Mouse (Mus musculus): ENCODE measurements at regions not wholly inside any gene's neighbourhood (a gene's known extent, or its start where the extent isn't known, plus 50 kb on each side); places are given as distances from the start of the nearest gene placed in this dataset.

GRCm38 (mm10) chr9:41604916-41605315, 443.4 kb upstream of the Ubash3b start:
- no peak overlapping the region for H3K27ac ChIP-seq (ENCODE audit: control insufficient read depth, insufficient read depth, low read depth, low read length)
- H3K27me3 ChIP-seq (ENCODE audit: control insufficient read depth, insufficient read depth, low read length) = no peaks in the 10 kb centered on the region
- no peaks in the 10 kb centered on the region for H3K4me1 ChIP-seq (ENCODE audit: control insufficient read depth, insufficient read depth, low read length)
- H3K36me3 ChIP-seq (ENCODE audit: control insufficient read depth, insufficient read depth, low read length) = no peaks in the 10 kb centered on the region
- no peak overlapping the region for H3K4me3 ChIP-seq (ENCODE audit: control insufficient read depth, low read depth, low read length)
- TF ChIP-seq CTCF (IDR thresholded peaks at IDR 0.05; ENCODE audit: control insufficient read depth, insufficient read depth, insufficient replicate concordance, low read depth, low read length) (no peak), POLR2A (IDR thresholded peaks at IDR 0.05; ENCODE audit: control insufficient read depth, low read depth, low read length) (no peak)

- Histone ChIP-seq H3K27me3 (ENCODE audit: control insufficient read depth, insufficient read depth, low read length) (no peaks in the 10 kb centered on the region), H3K36me3 (ENCODE audit: control insufficient read depth, insufficient read depth, low read length) (no peaks in the 10 kb centered on the region), H3K4me1 (ENCODE audit: control insufficient read depth, insufficient read depth, low read length) (no peaks in the 10 kb centered on the region), H3K4me3 (ENCODE audit: control insufficient read depth, low read depth, low read length) (no peak overlapping the region), H3K27ac (ENCODE audit: control insufficient read depth, insufficient read depth, low read depth, low read length) (no peak overlapping the region)
- TF ChIP-seq POLR2A (IDR thresholded peaks at IDR 0.05; ENCODE audit: control insufficient read depth, low read depth, low read length) = no peak
- TF ChIP-seq CTCF (IDR thresholded peaks at IDR 0.05; ENCODE audit: control insufficient read depth, insufficient read depth, insufficient replicate concordance, low read depth, low read length) = no peak
Measured at GRCm38 (mm10) chr9:41600778-41601177, 439.3 kb upstream of the Ubash3b start.

GRCm38 (mm10) chr9:41599874-41600273, 438.4 kb upstream of the Ubash3b start:
- H3K4me1 ChIP-seq (ENCODE audit: control insufficient read depth, insufficient read depth, low read length) = no peaks in the 10 kb centered on the region; the same call in 1 of the 2 replicates
- no peak overlapping the region for H3K4me3 ChIP-seq (ENCODE audit: control insufficient read depth, low read depth, low read length)
- H3K27me3 ChIP-seq (ENCODE audit: control insufficient read depth, insufficient read depth, low read length) = no peaks in the 10 kb centered on the region
- H3K27ac ChIP-seq (ENCODE audit: control insufficient read depth, insufficient read depth, low read depth, low read length) = no peak overlapping the region
- TF ChIP-seq POLR2A (IDR thresholded peaks at IDR 0.05; ENCODE audit: control insufficient read depth, low read depth, low read length) = no peak
- no peak for TF ChIP-seq CTCF (IDR thresholded peaks at IDR 0.05; ENCODE audit: control insufficient read depth, insufficient read depth, insufficient replicate concordance, low read depth, low read length)
- no peaks in the 10 kb centered on the region for H3K36me3 ChIP-seq (ENCODE audit: control insufficient read depth, insufficient read depth, low read length)

- Histone ChIP-seq H3K27me3 (ENCODE audit: control insufficient read depth, insufficient read depth, low read length) (no peaks in the 10 kb centered on the region), H3K4me3 (ENCODE audit: control insufficient read depth, low read depth, low read length) (no peak overlapping the region), H3K36me3 (ENCODE audit: control insufficient read depth, insufficient read depth, low read length) (no peaks in the 10 kb centered on the region), H3K4me1 (ENCODE audit: control insufficient read depth, insufficient read depth, low read length) (no peaks in the 10 kb centered on the region; the same call in 1 of the 2 replicates), H3K27ac (ENCODE audit: control insufficient read depth, insufficient read depth, low read depth, low read length) (no peak overlapping the region)
- TF ChIP-seq CTCF (IDR thresholded peaks at IDR 0.05; ENCODE audit: control insufficient read depth, insufficient read depth, insufficient replicate concordance, low read depth, low read length) (no peak), POLR2A (IDR thresholded peaks at IDR 0.05; ENCODE audit: control insufficient read depth, low read depth, low read length) (no peak)
Measured at GRCm38 (mm10) chr9:41595749-41596148, 434.3 kb upstream of the Ubash3b start.

- H3K4me3 ChIP-seq (ENCODE audit: control insufficient read depth, low read depth, low read length) = no peak overlapping the region
- TF ChIP-seq CTCF (IDR thresholded peaks at IDR 0.05; ENCODE audit: control insufficient read depth, insufficient read depth, insufficient replicate concordance, low read depth, low read length) (no peak), POLR2A (IDR thresholded peaks at IDR 0.05; ENCODE audit: control insufficient read depth, low read depth, low read length) (no peak)
- H3K36me3 ChIP-seq (ENCODE audit: control insufficient read depth, insufficient read depth, low read length) = no peaks in the 10 kb centered on the region
- H3K27me3 ChIP-seq (ENCODE audit: control insufficient read depth, insufficient read depth, low read length) = no peaks in the 10 kb centered on the region
- no peak overlapping the region for H3K27ac ChIP-seq (ENCODE audit: control insufficient read depth, insufficient read depth, low read depth, low read length)
- no peaks in the 10 kb centered on the region; the same call in 1 of the 2 replicates for H3K4me1 ChIP-seq (ENCODE audit: control insufficient read depth, insufficient read depth, low read length)
Measured at GRCm38 (mm10) chr9:41593998-41594397, 432.5 kb upstream of the Ubash3b start.

GRCm38 (mm10) chr9:41592900-41593690, 431.6 kb upstream of the Ubash3b start:
- H3K4me3 ChIP-seq (ENCODE audit: control insufficient read depth, low read depth, low read length) = no peak overlapping the region
- no peaks in the 10 kb centered on the region; the same call in 1 of the 2 replicates for H3K4me1 ChIP-seq (ENCODE audit: control insufficient read depth, insufficient read depth, low read length)
- H3K27ac ChIP-seq (ENCODE audit: control insufficient read depth, insufficient read depth, low read depth, low read length) = no peak overlapping the region
- no peaks in the 10 kb centered on the region for H3K27me3 ChIP-seq (ENCODE audit: control insufficient read depth, insufficient read depth, low read length)
- TF ChIP-seq CTCF (IDR thresholded peaks at IDR 0.05; ENCODE audit: control insufficient read depth, insufficient read depth, insufficient replicate concordance, low read depth, low read length) = no peak
- no peak for TF ChIP-seq POLR2A (IDR thresholded peaks at IDR 0.05; ENCODE audit: control insufficient read depth, low read depth, low read length)
- H3K36me3 ChIP-seq (ENCODE audit: control insufficient read depth, insufficient read depth, low read length) = no peaks in the 10 kb centered on the region

GRCm38 (mm10) chr9:41592101-41592500, 430.6 kb upstream of the Ubash3b start:
- Histone ChIP-seq H3K4me3 (ENCODE audit: control insufficient read depth, low read depth, low read length) (no peak overlapping the region), H3K27ac (ENCODE audit: control insufficient read depth, insufficient read depth, low read depth, low read length) (no peak overlapping the region), H3K36me3 (ENCODE audit: control insufficient read depth, insufficient read depth, low read length) (no peaks in the 10 kb centered on the region), H3K27me3 (ENCODE audit: control insufficient read depth, insufficient read depth, low read length) (no peaks in the 10 kb centered on the region), H3K4me1 (ENCODE audit: control insufficient read depth, insufficient read depth, low read length) (no peaks in the 10 kb centered on the region; the same call in 1 of the 2 replicates)
- TF ChIP-seq CTCF (IDR thresholded peaks at IDR 0.05; ENCODE audit: control insufficient read depth, insufficient read depth, insufficient replicate concordance, low read depth, low read length) (no peak), POLR2A (IDR thresholded peaks at IDR 0.05; ENCODE audit: control insufficient read depth, low read depth, low read length) (no peak)
